Mouse (Mus musculus): ENCODE measurements around the gene Mboat2. TPM values are rescaled to one million over a fixed set of nuclear protein-coding genes. Genes with fewer than 3 reads are reported as not detected.

Gene Mboat2
- polyA plus RNA-seq, 2 experiments, result 25.2 to 70.5 TPM

DNA sequence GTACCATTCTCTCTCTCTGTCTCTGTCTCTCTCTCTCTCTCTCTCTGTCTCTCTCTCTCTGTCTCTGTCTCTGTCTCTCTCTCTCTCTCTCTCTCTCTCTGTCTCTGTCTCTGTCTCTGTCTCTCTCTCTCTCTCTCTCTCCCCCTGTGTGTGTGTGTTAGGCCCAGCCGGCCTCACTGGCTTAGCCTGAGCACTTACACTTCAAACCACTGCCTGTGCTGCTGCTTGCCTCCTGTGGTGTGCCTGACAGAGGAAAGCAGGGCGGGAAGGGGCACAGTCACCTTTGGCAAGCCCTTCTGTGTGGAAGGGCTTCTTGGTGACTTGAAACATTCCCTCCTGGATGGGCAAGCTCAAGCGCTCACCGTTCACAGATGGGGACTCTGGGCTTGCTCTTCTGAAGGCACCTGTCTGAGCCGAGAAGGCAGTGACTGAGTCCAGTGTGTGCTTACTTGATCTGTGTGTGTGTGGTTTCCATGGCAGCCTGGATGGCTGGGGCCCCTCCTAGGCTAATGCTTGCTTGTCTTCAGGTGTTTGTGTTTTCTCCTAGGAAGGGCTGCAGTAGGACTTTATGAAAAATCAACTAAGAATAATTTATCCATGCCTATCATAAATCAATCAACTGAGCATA lies 48.2 kb downstream of the Mboat2 start:
- no peak overlapping the region for H3K4me3 ChIP-seq (replicated peaks; ENCODE audit: low read length)
- WGBS, result 47% methylated on average over 5 of the region's 5 CpGs
- H3K4me2 ChIP-seq (replicated peaks; ENCODE audit: low read depth, low read length, severe bottlenecking), result no peak overlapping the region
- no peak for DNase-seq (ENCODE audit: low spot score)
- ATAC-seq (ENCODE audit: low FRiP score, low read depth), result peak; percentile 53
- H3K27ac ChIP-seq (replicated peaks; ENCODE audit: low read depth, low read length), result no peak overlapping the region
- no peak for TF ChIP-seq POLR2A (IDR thresholded peaks at IDR 0.05; ENCODE audit: borderline replicate concordance, extremely low read depth, insufficient read depth, insufficient read length)
- no peaks in the 10 kb centered on the region for H3K9me3 ChIP-seq (ENCODE audit: control insufficient read depth, low read length)
- H3K36me3 ChIP-seq (ENCODE audit: control insufficient read depth, insufficient read depth, low read length), result peaks cover 17% of the 10 kb centered on the region
- peaks cover 27% of the 10 kb centered on the region for H3K4me1 ChIP-seq (ENCODE audit: control insufficient read depth, insufficient read depth, low read length)
- no peaks in the 10 kb centered on the region for H3K27me3 ChIP-seq (ENCODE audit: control insufficient read depth, insufficient read depth, low read length)
- no peak overlapping the region for H3K9ac ChIP-seq (ENCODE audit: low read depth, low read length, severe bottlenecking)

- no peak overlapping the region for H3K4me2 ChIP-seq (replicated peaks; ENCODE audit: low read depth, low read length, severe bottlenecking)
- DNase-seq (ENCODE audit: low spot score) (no peak), ATAC-seq (ENCODE audit: low FRiP score, low read depth) (no peak)
- TF ChIP-seq POLR2A (IDR thresholded peaks at IDR 0.05; ENCODE audit: borderline replicate concordance, extremely low read depth, insufficient read depth, insufficient read length), result no peak
- H3K4me3 ChIP-seq (replicated peaks; ENCODE audit: low read length), result no peak overlapping the region
- H3K27ac ChIP-seq (replicated peaks; ENCODE audit: low read depth, low read length), result no peak overlapping the region
- 60% methylated on average over 10 of the region's 10 CpGs for WGBS
- no peak overlapping the region for H3K9ac ChIP-seq (ENCODE audit: low read depth, low read length, severe bottlenecking)
- peaks cover 24% of the 10 kb centered on the region for H3K36me3 ChIP-seq (ENCODE audit: control insufficient read depth, insufficient read depth, low read length)
- peaks cover 27% of the 10 kb centered on the region for H3K4me1 ChIP-seq (ENCODE audit: control insufficient read depth, insufficient read depth, low read length)
- H3K9me3 ChIP-seq (ENCODE audit: control insufficient read depth, low read length), result no peaks in the 10 kb centered on the region
- no peaks in the 10 kb centered on the region for H3K27me3 ChIP-seq (ENCODE audit: control insufficient read depth, insufficient read depth, low read length)
These were observed 48.9 kb downstream of the Mboat2 start for GRCm38 (mm10) chr12:24879613-24880029.

GRCm38 (mm10) chr12:24883279-24883678 lies 52.6 kb downstream of the Mboat2 start:
- Histone ChIP-seq H3K27ac (replicated peaks; ENCODE audit: low read depth, low read length) (no peak overlapping the region), H3K4me3 (replicated peaks; ENCODE audit: low read length) (no peak overlapping the region), H3K4me1 (ENCODE audit: control insufficient read depth, insufficient read depth, low read length) (peaks cover 4% of the 10 kb centered on the region; the same call in 1 of the 2 replicates), H3K9me3 (ENCODE audit: control insufficient read depth, low read length) (no peaks in the 10 kb centered on the region), H3K4me2 (replicated peaks; ENCODE audit: low read depth, low read length, severe bottlenecking) (no peak overlapping the region), H3K9ac (ENCODE audit: low read depth, low read length, severe bottlenecking) (no peak overlapping the region), H3K27me3 (ENCODE audit: control insufficient read depth, insufficient read depth, low read length) (no peaks in the 10 kb centered on the region), H3K36me3 (ENCODE audit: control insufficient read depth, insufficient read depth, low read length) (peaks cover 49% of the 10 kb centered on the region)
- WGBS, result 89% methylated on average over 3 of the region's 3 CpGs
- no peak for TF ChIP-seq POLR2A (IDR thresholded peaks at IDR 0.05; ENCODE audit: borderline replicate concordance, extremely low read depth, insufficient read depth, insufficient read length)
- no peak for ATAC-seq (ENCODE audit: low FRiP score, low read depth)
- DNase-seq (ENCODE audit: low spot score), result no peak

- H3K27ac ChIP-seq (replicated peaks; ENCODE audit: low read depth, low read length), result no peak overlapping the region
- H3K27me3 ChIP-seq (ENCODE audit: control insufficient read depth, insufficient read depth, low read length), result no peaks in the 10 kb centered on the region
- no peaks in the 10 kb centered on the region for H3K9me3 ChIP-seq (ENCODE audit: control insufficient read depth, low read length)
- no peaks in the 10 kb centered on the region for H3K4me1 ChIP-seq (ENCODE audit: control insufficient read depth, insufficient read depth, low read length)
- DNase-seq (ENCODE audit: low spot score) (no peak), ATAC-seq (ENCODE audit: low FRiP score, low read depth) (no peak)
- no peak overlapping the region for H3K4me3 ChIP-seq (replicated peaks; ENCODE audit: low read length)
- peaks cover 57% of the 10 kb centered on the region for H3K36me3 ChIP-seq (ENCODE audit: control insufficient read depth, insufficient read depth, low read length)
- H3K4me2 ChIP-seq (replicated peaks; ENCODE audit: low read depth, low read length, severe bottlenecking), result no peak overlapping the region
- no peak overlapping the region for H3K9ac ChIP-seq (ENCODE audit: low read depth, low read length, severe bottlenecking)
- no peak for TF ChIP-seq POLR2A (IDR thresholded peaks at IDR 0.05; ENCODE audit: borderline replicate concordance, extremely low read depth, insufficient read depth, insufficient read length)
These were observed 56.1 kb downstream of the Mboat2 start for GRCm38 (mm10) chr12:24886800-24887199.

- Histone ChIP-seq H3K36me3 (ENCODE audit: control insufficient read depth, insufficient read depth, low read length) (peaks cover 41% of the 10 kb centered on the region; the same call in 1 of the 2 replicates), H3K9me3 (ENCODE audit: control insufficient read depth, low read length) (no peaks in the 10 kb centered on the region), H3K4me3 (replicated peaks; ENCODE audit: low read length) (no peak overlapping the region), H3K27ac (replicated peaks; ENCODE audit: low read depth, low read length) (no peak overlapping the region), H3K4me2 (replicated peaks; ENCODE audit: low read depth, low read length, severe bottlenecking) (no peak overlapping the region), H3K4me1 (ENCODE audit: control insufficient read depth, insufficient read depth, low read length) (peaks cover 11% of the 10 kb centered on the region), H3K27me3 (ENCODE audit: control insufficient read depth, insufficient read depth, low read length) (no peaks in the 10 kb centered on the region), H3K9ac (ENCODE audit: low read depth, low read length, severe bottlenecking) (no peak overlapping the region)
- DNase-seq (ENCODE audit: low spot score) (no peak), ATAC-seq (ENCODE audit: low FRiP score, low read depth) (no peak)
- 77% methylated on average over 7 of the region's 7 CpGs for WGBS
- no peak for TF ChIP-seq POLR2A (IDR thresholded peaks at IDR 0.05; ENCODE audit: borderline replicate concordance, extremely low read depth, insufficient read depth, insufficient read length)
These were observed 58.8 kb downstream of the Mboat2 start for GRCm38 (mm10) chr12:24889371-24890051.

Data from limb, embryonic 14.5 days (tissue).